Mouse (Mus musculus): ENCODE measurements at regions not wholly inside any gene's neighbourhood (a gene's known extent, or its start where the extent isn't known, plus 50 kb on each side); places are given as distances from the start of the nearest gene placed in this dataset.

GRCm38 (mm10) chrX:108929494-108929893, 83.7 kb downstream of the Hmgn5 start:
- TF ChIP-seq CTCF (IDR thresholded peaks at IDR 0.05; ENCODE audit: low read depth) = 0 out of 2 replicates have a peak, but pooled peaks have one; percentile 7
- no peak for TF ChIP-seq EP300 (optimal IDR thresholded peaks at IDR 0.05)

Measured in stomach, postnatal 0 days (tissue).